ENCODE assay signal across 7 mouse cellular contexts in genomic region chr17:46712442-46712841, GRCm38 (mm10). TPM values are rescaled to one million over a fixed set of nuclear protein-coding genes. Genes with fewer than 3 reads are reported as not detected.
DNase-seq lines count a peak whose midpoint lies in the region; ATAC-seq lines count a peak whose summit lies in the region.

No protein-coding gene starts in this region.

- no peak overlapping the region for H3K27ac ChIP-seq in embryonic facial prominence, embryonic 14.5 days (replicated peaks; ENCODE audit: low read depth, low read length)
- no peak overlapping the region for H3K27ac ChIP-seq in limb, embryonic 12.5 days
- no peak overlapping the region for H3K27ac ChIP-seq in stomach, embryonic 15.5 days

- no peak for DNase-seq in embryonic facial prominence, embryonic 14.5 days (ENCODE audit: low spot score)
- DNase-seq in c-Kit-positive CD71-positive TER-119-positive erythroid progenitor cells, embryonic 14.5 days (ENCODE audit: low spot score) = no peak
- DNase-seq in adrenal gland, adult 8-10 months = no peak

- H3K27me3 ChIP-seq in megakaryocyte, embryonic 14.5 days (replicated peaks) = no peaks in the 10 kb centered on the region
- H3K27me3 ChIP-seq in embryonic facial prominence, embryonic 14.5 days (replicated peaks; ENCODE audit: control insufficient read depth, insufficient read depth, low read length) = no peaks in the 10 kb centered on the region
- no peaks in the 10 kb centered on the region for H3K27me3 ChIP-seq in limb, embryonic 12.5 days
- H3K27me3 ChIP-seq in stomach, embryonic 15.5 days (replicated peaks) = no peaks in the 10 kb centered on the region

- peaks cover 38% of the 10 kb centered on the region for H3K36me3 ChIP-seq in megakaryocyte, embryonic 14.5 days (replicated peaks; ENCODE audit: low read length)
- peaks cover 24% of the 10 kb centered on the region for H3K36me3 ChIP-seq in embryonic facial prominence, embryonic 14.5 days (ENCODE audit: control insufficient read depth, insufficient read depth, low read length)
- H3K36me3 ChIP-seq in limb, embryonic 12.5 days = peaks cover 40% of the 10 kb centered on the region
- H3K36me3 ChIP-seq in stomach, embryonic 15.5 days = peaks cover 14% of the 10 kb centered on the region

- H3K4me1 ChIP-seq in megakaryocyte, embryonic 14.5 days = peaks cover 26% of the 10 kb centered on the region
- H3K4me1 ChIP-seq in embryonic facial prominence, embryonic 14.5 days (ENCODE audit: control insufficient read depth, insufficient read depth, low read length) = peaks cover 13% of the 10 kb centered on the region
- H3K4me1 ChIP-seq in limb, embryonic 12.5 days (replicated peaks) = peaks cover 14% of the 10 kb centered on the region
- H3K4me1 ChIP-seq in stomach, embryonic 15.5 days = peaks cover 13% of the 10 kb centered on the region

- peak overlapping the region; percentile 92 for H3K9ac ChIP-seq in embryonic facial prominence, embryonic 14.5 days (ENCODE audit: low read depth, low read length)
- H3K9ac ChIP-seq in limb, embryonic 12.5 days (replicated peaks) = peak overlapping the region; percentile 94
- peak overlapping the region; percentile 90; the same call in 1 of the 2 replicates for H3K9ac ChIP-seq in stomach, embryonic 15.5 days

- peaks cover 7% of the 10 kb centered on the region for H3K9me3 ChIP-seq in megakaryocyte, embryonic 14.5 days
- no peaks in the 10 kb centered on the region for H3K9me3 ChIP-seq in embryonic facial prominence, embryonic 14.5 days (ENCODE audit: control insufficient read depth, low read length)
- no peaks in the 10 kb centered on the region for H3K9me3 ChIP-seq in limb, embryonic 12.5 days
- no peaks in the 10 kb centered on the region for H3K9me3 ChIP-seq in stomach, embryonic 15.5 days

- WGBS in embryonic facial prominence, embryonic 14.5 days = 71% methylated on average over 7 of the region's 7 CpGs
- WGBS in limb, embryonic 12.5 days = 76% methylated on average over 7 of the region's 7 CpGs
- 59% methylated on average over 7 of the region's 7 CpGs for WGBS in stomach, embryonic 15.5 days

- ATAC-seq in megakaryocyte, adult 5-6 weeks (ENCODE audit: poor library complexity, severe bottlenecking) = no peak
- no peak for ATAC-seq in embryonic facial prominence, embryonic 14.5 days (ENCODE audit: low read depth)
- no peak for ATAC-seq in limb, embryonic 12.5 days (ENCODE audit: insufficient number of reproducible peaks, insufficient read depth, low FRiP score, low TSS enrichment, low read depth)
- ATAC-seq in stomach, embryonic 15.5 days (ENCODE audit: insufficient read depth, low FRiP score, low read depth) = no peak

- H3K4me2 ChIP-seq in embryonic facial prominence, embryonic 14.5 days (ENCODE audit: low read depth, low read length) = peak overlapping the region; percentile 97
- peak overlapping the region; percentile 99 for H3K4me2 ChIP-seq in limb, embryonic 12.5 days
- H3K4me2 ChIP-seq in stomach, embryonic 15.5 days = peak overlapping the region; percentile 94

- H3K4me3 ChIP-seq in megakaryocyte, embryonic 14.5 days (replicated peaks) = peak overlapping the region; percentile 97
- H3K4me3 ChIP-seq in embryonic facial prominence, embryonic 14.5 days (ENCODE audit: low read depth, low read length) = peak overlapping the region; percentile 99
- peak overlapping the region; percentile 100 for H3K4me3 ChIP-seq in limb, embryonic 12.5 days (replicated peaks)
- H3K4me3 ChIP-seq in stomach, embryonic 15.5 days (replicated peaks) = peak overlapping the region; percentile 95

RNA-seq across cellular contexts. Expression of gene Pex6, which starts 1.2 kb away (rescaled TPM):
- polyA plus RNA-seq in megakaryocyte, embryonic 14.5 days (2012; ENCODE audit: insufficient read depth, low replicate concordance) = 17.1 and 19.8 TPM in 2 replicates
- total RNA-seq in megakaryocyte, adult 5-6 weeks (2015) = 7.6 and 8.1 TPM in 2 replicates
- total RNA-seq in megakaryocyte, adult 5-6 weeks (2017) = 8.1 and 9.7 TPM in 2 replicates
- 22.2 and 26.7 TPM in 2 replicates for polyA plus RNA-seq in embryonic facial prominence, embryonic 14.5 days (2014; fragmentation: Nextera tagmentation; extraction: Ambion mirVana)
- polyA plus RNA-seq in limb, embryonic 12.5 days (2016; fragmentation: Nextera tagmentation; extraction: Ambion mirVana) = 37.7 and 42.1 TPM in 2 replicates
- 24.9 and 27.1 TPM in 2 replicates for polyA plus RNA-seq in stomach, embryonic 15.5 days (2015; fragmentation: Nextera tagmentation; extraction: Ambion mirVana)
- 10 to 100 TPM; 56.2 to 74.2 (median 61.8) TPM for total RNA-seq in adrenal gland, adult 8-10 months (2022)

RNA-seq across cellular contexts. Expression of gene Ppp2r5d, which starts 7.5 kb away (rescaled TPM):
- 33.5 and 37.7 TPM in 2 replicates for polyA plus RNA-seq in megakaryocyte, embryonic 14.5 days (2012; ENCODE audit: insufficient read depth, low replicate concordance)
- 22.8 and 24.4 TPM in 2 replicates for total RNA-seq in megakaryocyte, adult 5-6 weeks (2015)
- total RNA-seq in megakaryocyte, adult 5-6 weeks (2017) = 48.9 and 49.7 TPM in 2 replicates
- polyA plus RNA-seq in embryonic facial prominence, embryonic 14.5 days (2014; fragmentation: Nextera tagmentation; extraction: Ambion mirVana) = 79.5 and 87.5 TPM in 2 replicates
- polyA plus RNA-seq in limb, embryonic 12.5 days (2016; fragmentation: Nextera tagmentation; extraction: Ambion mirVana) = 108 and 117 TPM in 2 replicates
- polyA plus RNA-seq in stomach, embryonic 15.5 days (2015; fragmentation: Nextera tagmentation; extraction: Ambion mirVana) = 72.8 and 86.7 TPM in 2 replicates
- total RNA-seq in adrenal gland, adult 8-10 months (2022) = 10 to 100 TPM; 41.0 to 47.5 (median 42.6) TPM

RNA-seq across cellular contexts. Expression of gene Gnmt, which starts 16.5 kb away (rescaled TPM):
- polyA plus RNA-seq in megakaryocyte, embryonic 14.5 days (2012; ENCODE audit: insufficient read depth, low replicate concordance) = 5.0 TPM in 1 of 2 replicates, not detected in the other
- 0.80 and 1.9 TPM in 2 replicates for total RNA-seq in megakaryocyte, adult 5-6 weeks (2015)
- 0.89 and 1.1 TPM in 2 replicates for total RNA-seq in megakaryocyte, adult 5-6 weeks (2017)
- polyA plus RNA-seq in embryonic facial prominence, embryonic 14.5 days (2014; fragmentation: Nextera tagmentation; extraction: Ambion mirVana) = 1.2 and 1.6 TPM in 2 replicates
- polyA plus RNA-seq in limb, embryonic 12.5 days (2016; fragmentation: Nextera tagmentation; extraction: Ambion mirVana) = 0.48 and 0.73 TPM in 2 replicates
- 12.5 and 15.0 TPM in 2 replicates for polyA plus RNA-seq in stomach, embryonic 15.5 days (2015; fragmentation: Nextera tagmentation; extraction: Ambion mirVana)
- 1 to 10 TPM; 1.2 to 1.8 (median 1.6) TPM for total RNA-seq in adrenal gland, adult 8-10 months (2022)

RNA-seq across cellular contexts. Expression of gene Klhdc3, which starts 31.7 kb away (rescaled TPM):
- polyA plus RNA-seq in megakaryocyte, embryonic 14.5 days (2012; ENCODE audit: insufficient read depth, low replicate concordance) = 322 and 388 TPM in 2 replicates
- 27.0 and 32.0 TPM in 2 replicates for total RNA-seq in megakaryocyte, adult 5-6 weeks (2015)
- 14.7 and 16.6 TPM in 2 replicates for total RNA-seq in megakaryocyte, adult 5-6 weeks (2017)
- 113 and 133 TPM in 2 replicates for polyA plus RNA-seq in embryonic facial prominence, embryonic 14.5 days (2014; fragmentation: Nextera tagmentation; extraction: Ambion mirVana)
- 117 and 122 TPM in 2 replicates for polyA plus RNA-seq in limb, embryonic 12.5 days (2016; fragmentation: Nextera tagmentation; extraction: Ambion mirVana)
- 102 and 103 TPM in 2 replicates for polyA plus RNA-seq in stomach, embryonic 15.5 days (2015; fragmentation: Nextera tagmentation; extraction: Ambion mirVana)
- total RNA-seq in adrenal gland, adult 8-10 months (2022) = 10 to 100 TPM; 59.1 to 74.3 (median 65.2) TPM

RNA-seq across cellular contexts. Expression of gene Mea1, which starts 33.8 kb away (rescaled TPM):
- 145 and 216 TPM in 2 replicates for polyA plus RNA-seq in megakaryocyte, embryonic 14.5 days (2012; ENCODE audit: insufficient read depth, low replicate concordance)
- total RNA-seq in megakaryocyte, adult 5-6 weeks (2015) = 43.5 and 57.6 TPM in 2 replicates
- total RNA-seq in megakaryocyte, adult 5-6 weeks (2017) = 68.3 and 81.4 TPM in 2 replicates
- 132 and 143 TPM in 2 replicates for polyA plus RNA-seq in embryonic facial prominence, embryonic 14.5 days (2014; fragmentation: Nextera tagmentation; extraction: Ambion mirVana)
- 137 and 150 TPM in 2 replicates for polyA plus RNA-seq in limb, embryonic 12.5 days (2016; fragmentation: Nextera tagmentation; extraction: Ambion mirVana)
- 145 and 153 TPM in 2 replicates for polyA plus RNA-seq in stomach, embryonic 15.5 days (2015; fragmentation: Nextera tagmentation; extraction: Ambion mirVana)
- 100 to 1,000 TPM in 1 of 4 experiments, 10 to 100 TPM in 3; 91.9 to 104 (median 95.0) TPM for total RNA-seq in adrenal gland, adult 8-10 months (2022)
